Mouse (Mus musculus) brown adipose tissue, adult 24 weeks (tissue): ENCODE data around the gene Sorcs1. TPM values are rescaled to one million over a fixed set of nuclear protein-coding genes. Genes with fewer than 3 reads are reported as not detected.

ENCODE experiments used
- H3K27ac ChIP-seq: fragments of 200-500 bp; replicated peaks from 2 replicates; pipeline ENCODE4 v1.5.1; 2012; ENCODE audit warnings: low read depth, mild to moderate bottlenecking, low read length
- H3K4me1 ChIP-seq: fragments of 200-500 bp; 2 replicates; pipeline ENCODE4 v1.6.1; 2012; ENCODE audit warnings: low read length, mixed read lengths; ENCODE audit not compliant: control insufficient read depth, insufficient read depth, insufficient read length
- H3K4me3 ChIP-seq: fragments of 200-500 bp; 2 replicates; pipeline ENCODE4 v1.5.1; 2012; ENCODE audit warnings: low read depth, mild to moderate bottlenecking, low read length, moderate library complexity; ENCODE audit not compliant: insufficient read depth
- polyA plus RNA-seq: library from polyadenylated mRNA; stranded (reverse); fragments of >200 nt; gene quantifications from 2 replicates; pipeline ENCODE4 v1.2.4, GENCODE M21; 2012; ENCODE audit not compliant: missing spikeins, insufficient read depth, insufficient read length

Gene Sorcs1
- polyA plus RNA-seq, 1 experiment = not detected

DNA sequence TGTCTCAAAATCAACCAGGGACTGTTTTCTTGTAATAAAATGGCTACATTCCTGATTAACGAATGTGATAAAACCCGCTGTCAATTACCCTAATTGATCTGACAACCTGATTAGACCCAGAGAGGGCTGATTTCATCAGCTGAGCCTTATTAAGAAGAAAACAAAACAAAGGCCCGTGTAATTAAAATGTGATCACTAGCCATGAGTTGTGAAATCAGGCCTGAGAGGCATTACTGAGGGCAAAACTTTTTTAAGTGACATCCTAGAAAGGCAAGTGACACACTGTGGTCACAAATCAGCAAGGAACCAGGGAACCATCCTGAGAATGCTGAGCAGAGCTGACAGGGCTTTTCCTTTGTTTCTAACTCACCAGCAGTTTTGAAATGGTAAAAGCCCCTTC lies 267.9 kb downstream of the Sorcs1 start:
- Histone ChIP-seq H3K4me1 (no peaks in the 10 kb centered on the region), H3K4me3 (no peak overlapping the region), H3K27ac (no peak overlapping the region)

- H3K4me1 ChIP-seq = no peaks in the 10 kb centered on the region
- H3K4me3 ChIP-seq = no peak overlapping the region
- H3K27ac ChIP-seq = no peak overlapping the region
Observed at GRCm38 (mm10) chr19:50398341-50398740, 280.1 kb downstream of the Sorcs1 start.

DNA sequence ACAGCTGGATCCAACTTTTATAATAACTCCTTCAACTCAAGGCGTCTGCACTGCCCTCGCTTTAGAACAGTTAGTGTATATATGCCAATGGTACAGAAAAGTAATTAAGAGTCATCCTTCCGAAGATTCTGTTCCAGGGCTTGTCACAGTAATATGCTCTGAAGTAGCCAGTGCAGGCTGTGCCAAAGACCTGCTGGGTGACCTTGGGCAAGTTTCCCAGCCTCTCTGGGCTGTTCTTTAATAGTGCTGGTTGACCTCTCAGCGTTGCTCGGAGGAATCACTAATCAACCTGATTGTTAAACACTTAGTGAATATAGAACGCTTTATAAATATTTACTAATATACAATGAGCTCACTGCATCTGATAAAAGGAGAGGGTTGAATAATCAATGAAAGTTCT lies 282.7 kb downstream of the Sorcs1 start:
- no peak overlapping the region for H3K4me3 ChIP-seq
- no peak overlapping the region for H3K27ac ChIP-seq
- no peaks in the 10 kb centered on the region for H3K4me1 ChIP-seq

DNA sequence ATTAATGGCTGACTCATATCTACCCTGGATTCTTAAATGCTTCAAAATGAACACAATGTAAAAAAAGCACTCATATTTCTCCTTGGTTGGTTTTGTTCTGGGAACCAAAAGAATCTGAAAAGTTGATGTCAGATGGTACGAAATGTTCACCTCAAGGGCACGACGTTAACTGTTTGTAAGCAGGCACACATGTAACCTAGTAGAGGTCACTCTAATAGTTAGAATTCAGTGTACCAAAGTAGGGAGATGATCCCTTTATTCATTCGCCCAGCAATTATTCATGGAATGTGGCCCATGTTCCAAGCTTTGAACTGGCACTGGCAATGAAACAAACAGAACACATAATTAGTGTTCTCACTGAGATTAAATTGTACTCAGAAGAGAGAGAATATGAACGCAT lies 284.3 kb downstream of the Sorcs1 start:
- no peak overlapping the region for H3K27ac ChIP-seq
- H3K4me1 ChIP-seq = no peaks in the 10 kb centered on the region
- H3K4me3 ChIP-seq = no peak overlapping the region

- H3K27ac ChIP-seq = no peak overlapping the region
- H3K4me1 ChIP-seq = no peaks in the 10 kb centered on the region
- H3K4me3 ChIP-seq = no peak overlapping the region
Observed at GRCm38 (mm10) chr19:50389925-50390552, 288.4 kb downstream of the Sorcs1 start.

DNA sequence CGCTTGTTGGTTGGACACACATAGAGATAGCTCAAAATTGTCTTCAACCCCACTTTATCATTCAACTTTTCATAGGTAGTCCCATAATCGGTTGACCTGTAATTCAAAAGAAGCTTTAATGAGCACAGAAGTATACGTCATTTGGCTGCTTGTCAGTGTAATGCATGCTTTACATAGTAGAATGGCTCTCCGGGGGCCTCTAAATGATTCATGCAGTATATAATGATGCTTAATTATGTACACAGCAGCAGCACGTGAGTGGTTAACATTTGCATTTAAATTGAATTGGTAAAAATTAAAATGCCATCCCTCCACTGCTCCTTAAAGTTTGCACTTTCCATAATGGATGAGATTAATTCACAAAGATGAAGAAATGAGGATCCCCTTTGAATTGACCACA lies 299.5 kb downstream of the Sorcs1 start:
- H3K4me3 ChIP-seq = no peak overlapping the region
- peaks cover 2% of the 10 kb centered on the region; the same call in 1 of the 2 replicates for H3K4me1 ChIP-seq
- H3K27ac ChIP-seq = no peak overlapping the region

DNA sequence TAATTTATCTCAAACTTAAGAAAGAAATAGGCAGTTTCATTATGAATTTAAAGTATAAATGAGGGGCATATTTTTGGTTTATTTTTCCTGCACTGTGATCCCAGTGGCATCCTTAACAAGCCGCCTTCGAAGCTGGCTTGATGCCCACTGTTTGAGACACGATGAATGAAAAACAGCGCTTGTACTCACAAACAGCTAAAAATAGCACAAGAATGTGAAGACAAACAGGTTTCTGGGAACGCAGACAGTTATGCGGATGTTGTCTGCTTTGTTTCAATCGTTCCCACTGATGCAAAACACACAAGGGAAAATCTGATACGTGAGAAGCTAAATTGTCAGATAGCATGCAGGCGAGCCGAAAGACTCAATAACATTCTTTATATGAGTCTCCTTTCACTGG lies 303.7 kb downstream of the Sorcs1 start:
- Histone ChIP-seq H3K27ac (no peak overlapping the region), H3K4me3 (no peak overlapping the region), H3K4me1 (peaks cover 2% of the 10 kb centered on the region; the same call in 1 of the 2 replicates)

GRCm38 (mm10) chr19:50366446-50366845 lies 312.0 kb downstream of the Sorcs1 start:
- Histone ChIP-seq H3K4me3 (no peak overlapping the region), H3K4me1 (0 out of 2 replicates have a peak, but pooled peaks cover 2% of the 10 kb centered on the region), H3K27ac (no peak overlapping the region)

DNA sequence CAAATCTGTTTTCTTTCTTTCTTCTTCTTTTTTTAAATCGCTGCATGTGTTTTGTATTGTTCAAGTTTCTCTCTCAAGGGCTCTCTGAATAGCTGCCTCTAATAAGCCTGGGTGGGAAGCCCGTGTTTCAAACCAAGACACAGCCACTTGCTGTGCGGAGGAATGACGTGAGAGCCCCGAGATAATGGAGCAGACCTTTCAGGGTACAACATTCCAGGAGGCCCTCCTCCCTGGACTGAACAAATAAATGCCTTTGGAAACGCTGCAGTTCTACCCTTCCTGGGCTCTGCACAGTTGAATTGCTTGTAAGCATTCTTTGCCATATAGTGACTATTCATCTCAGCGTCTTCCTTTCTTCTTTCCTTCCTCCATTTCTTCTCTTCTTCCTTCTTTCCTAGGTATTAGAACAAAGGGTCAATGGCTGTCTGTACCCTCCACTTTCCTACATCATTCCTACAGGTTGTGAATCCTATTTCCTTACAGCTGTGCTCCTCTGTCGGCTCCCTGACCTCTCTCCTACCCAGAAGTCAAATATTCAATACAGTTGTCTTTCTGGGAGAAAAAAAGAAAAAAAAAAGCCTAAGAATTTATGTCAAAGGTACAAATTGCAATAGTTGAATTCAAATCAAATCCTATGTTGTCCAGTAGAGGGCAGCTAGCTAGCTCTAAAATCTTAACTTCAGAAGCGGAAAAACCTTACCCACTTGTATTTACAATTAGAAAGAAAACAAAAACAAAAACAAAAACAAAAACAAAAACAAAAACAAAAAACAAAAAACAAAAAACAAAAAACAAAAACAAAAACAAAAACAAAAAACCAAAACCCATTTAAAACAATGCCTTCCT lies 315.6 kb downstream of the Sorcs1 start:
- H3K27ac ChIP-seq = no peak overlapping the region

DNA sequence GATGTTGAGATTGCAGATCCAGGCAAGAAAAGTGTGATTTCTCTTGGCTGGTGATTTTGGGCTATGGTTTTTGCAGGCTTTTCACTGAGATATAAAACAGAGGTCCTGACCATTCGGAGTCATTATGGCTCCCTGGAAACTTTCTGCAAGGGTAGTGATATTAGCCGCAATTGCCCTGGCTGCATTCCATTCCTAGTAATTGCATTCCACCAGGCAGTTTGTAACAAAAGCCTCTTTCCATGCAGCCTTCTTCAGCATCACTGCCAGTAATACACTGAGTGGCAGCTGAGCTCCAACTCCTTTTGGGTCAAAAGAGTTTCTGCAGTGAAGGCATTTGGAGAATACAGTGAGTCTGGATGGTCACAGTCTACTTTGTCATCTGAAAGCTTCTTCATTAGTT lies 319.9 kb downstream of the Sorcs1 start:
- no peak overlapping the region for H3K27ac ChIP-seq

More for the DNA sequence above, 315.6 kb downstream of the Sorcs1 start:
- no peak overlapping the region for H3K4me3 ChIP-seq
- 0 out of 2 replicates have a peak, but pooled peaks cover 2% of the 10 kb centered on the region for H3K4me1 ChIP-seq

GRCm38 (mm10) chr19:50339211-50339610 lies 339.2 kb downstream of the Sorcs1 start:
- Histone ChIP-seq H3K27ac (no peak overlapping the region), H3K4me3 (no peak overlapping the region), H3K4me1 (no peaks in the 10 kb centered on the region)

More for the DNA sequence above, 319.9 kb downstream of the Sorcs1 start:
- H3K4me3 ChIP-seq = no peak overlapping the region
- 0 out of 2 replicates have a peak, but pooled peaks cover 2% of the 10 kb centered on the region for H3K4me1 ChIP-seq

DNA sequence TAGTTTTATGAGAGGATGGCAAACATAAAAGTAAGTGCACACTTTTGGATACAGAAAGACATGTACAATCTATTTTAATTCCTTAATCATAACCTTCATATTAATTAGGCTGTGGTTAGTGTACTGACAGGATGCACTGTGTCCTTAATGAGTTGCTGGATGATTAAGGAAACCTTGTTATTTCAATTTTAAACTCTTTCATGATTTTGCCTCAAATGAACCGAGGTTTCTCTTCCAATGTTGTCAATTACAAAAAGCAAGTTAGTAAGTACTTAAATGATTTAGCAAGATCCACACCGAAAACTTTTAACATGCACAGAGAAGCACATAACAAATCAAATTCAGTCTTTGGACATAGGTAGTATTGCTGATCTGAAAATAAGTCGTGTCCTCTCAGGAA lies 341.7 kb downstream of the Sorcs1 start:
- Histone ChIP-seq H3K4me3 (no peak overlapping the region), H3K27ac (no peak overlapping the region), H3K4me1 (no peaks in the 10 kb centered on the region)

DNA sequence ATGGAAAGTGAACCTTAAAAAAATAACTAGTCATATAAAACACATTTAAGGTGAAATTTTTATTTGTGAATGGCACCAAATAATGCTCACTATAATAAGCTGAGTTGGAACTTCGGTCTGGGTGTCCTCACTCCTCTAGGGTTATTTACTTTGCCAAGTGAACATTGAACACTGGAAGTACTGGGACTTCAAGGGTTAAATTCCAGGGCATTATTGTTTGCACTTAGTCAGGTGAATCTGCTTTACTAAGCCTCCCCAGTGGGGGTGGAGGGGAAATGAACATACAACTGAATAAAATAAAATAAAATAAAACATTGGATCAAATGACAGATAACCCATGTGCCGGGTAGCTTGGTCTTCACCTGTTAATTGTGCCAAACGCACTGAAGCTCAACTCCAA lies 347.3 kb downstream of the Sorcs1 start:
- Histone ChIP-seq H3K27ac (no peak overlapping the region), H3K4me1 (no peaks in the 10 kb centered on the region), H3K4me3 (no peak overlapping the region)

GRCm38 (mm10) chr19:50327804-50328203 lies 350.6 kb downstream of the Sorcs1 start:
- H3K27ac ChIP-seq = no peak overlapping the region
- no peak overlapping the region for H3K4me3 ChIP-seq
- H3K4me1 ChIP-seq = no peaks in the 10 kb centered on the region

DNA sequence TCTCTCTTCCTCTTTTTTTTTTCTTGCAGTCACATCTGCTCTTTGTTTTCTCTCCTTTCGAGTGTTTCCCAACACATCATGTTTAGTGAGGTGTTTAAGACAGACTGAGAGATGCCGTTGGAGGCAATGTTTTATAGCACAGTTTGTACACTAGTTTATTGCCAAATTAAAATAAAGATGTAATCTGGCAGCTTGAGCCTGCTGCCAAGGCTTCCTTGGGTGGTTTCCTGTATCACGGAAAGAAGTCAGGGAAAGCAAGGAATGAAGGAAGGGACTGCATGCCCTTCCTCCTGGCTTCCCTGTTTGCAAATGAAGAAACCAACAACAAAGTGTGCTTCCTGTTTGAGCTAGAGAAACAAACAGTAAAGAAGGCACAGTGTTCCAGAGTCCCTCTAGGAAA lies 352.3 kb downstream of the Sorcs1 start:
- Histone ChIP-seq H3K4me3 (no peak overlapping the region), H3K27ac (no peak overlapping the region), H3K4me1 (no peaks in the 10 kb centered on the region)

GRCm38 (mm10) chr19:50325686-50326085 lies 352.8 kb downstream of the Sorcs1 start:
- Histone ChIP-seq H3K27ac (no peak overlapping the region), H3K4me3 (no peak overlapping the region), H3K4me1 (no peaks in the 10 kb centered on the region)
